Mouse (Mus musculus) ovary, postnatal 36 days (tissue): ENCODE data around the gene Rmnd5b.
A peak's percentile ranks its signal among the peaks of the same experiment; 100 is the strongest.
"Not testable (repeated sequence)": the region's sequence is repeated elsewhere in the genome, so short reads cannot be mapped to it uniquely, and the experiment has no call there.

Experiments used
- DNase-seq: peaks from one replicate; pipeline ENCODE4 v3.0.0; 2022; ENCODE audit warnings: low spot score, mixed read lengths

Gene Rmnd5b

GRCm38 (mm10) chr11:51620084-51620483, 15.6 kb downstream of the Rmnd5b start:
- DNase-seq, result no peak

GRCm38 (mm10) chr11:51619409-51620060, 16.2 kb downstream of the Rmnd5b start, which contains the start of gene Nhp2:
TSS of gene Nhp2 (plus strand) at chr11:51619735.
- DNase-seq, result peak; percentile 90

- DNase-seq, result no peak
Measured at GRCm38 (mm10) chr11:51618894-51619408, 16.7 kb downstream of the Rmnd5b start.

GRCm38 (mm10) chr11:51617693-51618092, 18.0 kb downstream of the Rmnd5b start:
- DNase-seq, result no peak

DNA sequence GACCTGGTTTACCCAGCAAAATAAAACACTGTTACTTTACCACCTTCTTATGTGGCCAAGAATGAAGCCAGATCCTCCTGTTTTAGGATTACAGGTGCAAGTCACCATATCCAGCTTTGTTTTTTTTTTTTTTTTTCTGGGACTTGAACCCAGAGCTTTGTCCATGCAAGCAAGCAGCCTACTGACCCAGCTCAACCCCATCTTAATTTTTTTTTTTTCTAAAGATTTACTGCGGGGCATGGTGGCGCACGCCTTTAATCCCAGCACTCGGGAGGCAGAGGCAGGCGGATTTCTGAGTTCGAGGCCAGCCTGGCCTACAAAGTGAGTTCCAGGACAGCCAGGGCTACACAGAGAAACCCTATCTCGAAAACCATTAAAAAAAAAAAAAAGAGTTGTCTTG, 19.6 kb downstream of the Rmnd5b start:
- not testable (repeated sequence) for DNase-seq

DNA sequence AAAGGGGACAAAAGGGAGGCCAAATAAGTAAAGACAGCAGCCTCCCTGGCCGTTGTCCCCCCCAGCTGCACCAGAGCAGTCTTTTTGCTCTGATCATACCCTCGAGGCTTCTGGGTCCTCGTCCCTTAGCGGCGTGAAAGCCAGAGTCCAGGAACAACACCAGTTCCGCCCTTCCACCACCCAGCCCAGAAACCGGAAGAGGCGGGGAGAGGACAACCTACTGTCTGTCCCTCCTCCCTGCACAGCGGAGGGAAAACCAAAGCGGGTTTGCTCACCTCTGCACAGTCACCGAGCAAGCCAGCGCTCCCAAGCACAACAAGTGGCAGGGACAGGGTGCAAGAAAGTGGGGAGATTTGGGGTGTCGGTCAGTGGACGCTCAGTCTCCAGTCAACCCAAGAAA, 20.1 kb downstream of the Rmnd5b start:
- DNase-seq, result peak; percentile 75

- DNase-seq, result no peak
Measured at GRCm38 (mm10) chr11:51615129-51615528, 20.6 kb downstream of the Rmnd5b start.

DNA sequence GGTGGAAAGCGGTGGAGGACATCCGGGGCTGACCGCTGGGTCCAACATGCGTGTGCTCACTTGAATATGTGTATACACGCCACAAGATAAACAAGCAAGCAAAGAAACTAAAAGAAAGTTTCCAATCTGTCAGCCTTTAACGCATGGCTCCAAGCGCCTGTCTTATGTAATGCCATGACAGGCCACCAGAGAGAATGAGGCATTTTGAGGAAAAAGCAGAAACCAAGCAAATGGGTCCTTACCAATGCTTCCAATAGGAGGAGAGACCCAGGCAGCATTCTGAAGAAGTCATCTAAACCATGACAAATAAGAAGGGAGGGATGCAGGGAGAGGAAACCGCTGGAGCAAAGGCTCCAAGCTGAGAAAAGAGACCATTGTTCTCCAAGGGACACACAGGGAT, 21.4 kb downstream of the Rmnd5b start:
- no peak for DNase-seq

DNA sequence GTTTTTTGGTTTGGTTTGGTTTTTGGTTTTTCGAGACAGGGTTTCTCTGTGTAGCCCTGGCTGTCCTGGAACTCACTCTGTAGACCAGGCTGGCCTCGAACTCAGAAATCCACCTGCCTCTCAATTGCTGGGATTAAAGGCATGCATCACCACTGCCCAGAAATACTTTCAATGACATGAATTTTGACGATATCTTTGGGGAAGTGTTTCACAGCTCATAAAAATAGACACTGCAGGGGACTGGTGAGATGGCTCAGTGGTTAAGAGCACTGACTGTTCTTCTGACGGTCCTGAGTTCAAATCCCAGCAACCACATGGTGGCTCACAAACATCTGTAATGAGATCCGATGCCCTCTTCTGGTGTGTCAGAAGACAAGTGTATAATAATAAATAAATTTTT, 25.8 kb downstream of the Rmnd5b start:
- DNase-seq, result not testable (repeated sequence)

DNA sequence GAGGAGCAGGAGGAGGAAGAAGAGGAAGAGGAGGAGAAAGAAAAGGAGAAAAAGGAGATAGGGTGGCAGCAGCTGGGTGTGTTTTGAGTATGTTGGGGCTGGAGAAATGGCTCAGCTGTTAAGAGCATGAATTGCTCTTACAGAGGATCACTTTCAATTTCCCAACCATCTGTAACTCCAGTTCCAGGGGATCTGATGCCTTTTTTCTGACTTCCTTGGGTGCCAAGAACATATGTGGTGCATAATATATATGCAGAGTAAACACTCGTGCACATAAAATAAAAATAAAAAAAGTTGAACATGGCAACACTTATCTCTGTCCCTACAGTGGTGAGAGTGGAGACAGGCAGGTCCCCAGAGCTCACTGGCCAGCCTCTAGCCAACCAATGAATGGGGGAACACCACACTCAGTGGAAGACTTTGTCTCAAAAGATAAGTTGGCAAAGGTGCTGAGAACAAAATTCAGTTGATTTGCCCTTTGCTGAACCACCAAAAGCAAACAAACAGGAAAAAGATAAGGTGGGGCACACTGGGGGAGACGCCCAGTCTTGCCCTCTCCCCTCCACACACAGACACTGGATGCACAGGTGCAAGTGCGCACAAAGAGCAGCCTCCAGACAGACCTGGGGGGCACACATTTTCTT, 26.3 kb downstream of the Rmnd5b start:
- no peak for DNase-seq

DNA sequence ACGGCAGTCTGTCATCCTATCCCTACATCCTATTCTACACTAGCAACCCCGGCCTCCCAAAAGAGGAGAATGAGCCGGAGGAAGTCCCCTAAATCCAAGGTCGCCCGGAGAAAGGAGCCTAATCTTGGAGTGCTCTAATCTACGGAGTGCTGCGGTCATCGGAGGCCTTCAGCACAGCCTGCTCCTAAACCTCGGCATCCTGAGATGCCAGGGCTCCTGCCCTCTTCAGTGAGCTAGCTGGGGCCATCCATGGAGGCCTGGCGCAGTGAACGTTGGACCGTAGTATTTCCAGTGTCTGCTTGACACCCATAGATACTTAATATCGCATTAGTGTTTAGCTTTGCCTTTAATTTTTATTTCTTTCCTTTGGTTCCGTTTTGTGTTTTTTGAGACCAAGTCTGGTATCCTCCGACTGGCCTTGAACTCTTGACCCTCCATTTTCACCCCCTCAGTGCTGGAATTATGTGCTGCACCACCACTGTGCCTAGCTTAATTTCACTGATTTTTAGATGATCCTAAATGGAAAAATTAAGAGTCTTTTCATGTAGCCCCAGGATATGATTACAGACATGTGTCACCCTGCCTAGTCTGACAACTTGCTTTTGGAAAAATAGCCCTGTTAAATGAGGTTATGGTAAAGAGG, 28.5 kb downstream of the Rmnd5b start:
- DNase-seq, result no peak

- peak; percentile 94 for DNase-seq
Measured at GRCm38 (mm10) chr11:51606447-51607095, 29.1 kb downstream of the Rmnd5b start, which contains the start of gene Hnrnpab. TSS of gene Hnrnpab (minus strand) at chr11:51606847.

DNA sequence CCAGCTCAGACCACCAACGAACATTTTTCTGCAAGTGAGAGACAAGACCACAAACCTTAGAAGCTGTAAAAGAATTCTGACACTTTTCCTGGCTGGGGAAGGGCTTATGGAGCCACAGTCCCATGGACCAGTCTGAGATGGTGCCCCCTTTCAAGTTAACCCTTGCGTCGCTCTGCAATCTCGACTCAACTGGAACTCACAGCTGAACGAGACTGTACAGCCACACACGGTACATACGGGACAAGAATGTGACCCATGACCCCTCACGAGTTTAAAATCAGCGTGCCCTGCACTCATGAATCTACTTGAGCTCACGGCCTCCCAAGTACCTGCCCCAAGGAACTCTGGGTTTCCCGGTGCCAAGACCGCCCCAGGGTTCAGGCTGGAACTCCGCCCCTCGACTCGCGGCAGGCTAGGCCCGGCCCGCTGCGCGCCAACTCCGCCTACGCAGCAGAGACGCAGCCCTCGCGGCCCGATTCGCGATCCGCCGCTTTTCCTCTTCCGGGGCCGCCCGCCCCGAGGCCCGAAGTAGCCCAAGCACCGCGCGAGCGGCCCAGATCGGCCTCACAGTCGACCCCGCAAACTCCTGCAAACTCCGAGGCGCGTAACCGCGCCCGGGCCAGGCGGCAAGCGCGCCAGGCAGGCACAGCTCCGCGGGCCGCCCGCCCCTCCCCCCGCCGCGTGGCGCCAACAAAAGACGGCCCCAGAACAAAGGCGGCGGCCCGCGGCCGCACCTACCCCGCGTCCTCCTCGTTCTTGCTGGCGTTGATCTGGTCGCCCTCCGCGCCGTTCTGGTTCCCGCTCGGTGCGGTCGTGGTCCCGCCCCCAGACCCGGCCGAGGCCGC, 29.9 kb downstream of the Rmnd5b start:
- DNase-seq, result peak; percentile 90

DNA sequence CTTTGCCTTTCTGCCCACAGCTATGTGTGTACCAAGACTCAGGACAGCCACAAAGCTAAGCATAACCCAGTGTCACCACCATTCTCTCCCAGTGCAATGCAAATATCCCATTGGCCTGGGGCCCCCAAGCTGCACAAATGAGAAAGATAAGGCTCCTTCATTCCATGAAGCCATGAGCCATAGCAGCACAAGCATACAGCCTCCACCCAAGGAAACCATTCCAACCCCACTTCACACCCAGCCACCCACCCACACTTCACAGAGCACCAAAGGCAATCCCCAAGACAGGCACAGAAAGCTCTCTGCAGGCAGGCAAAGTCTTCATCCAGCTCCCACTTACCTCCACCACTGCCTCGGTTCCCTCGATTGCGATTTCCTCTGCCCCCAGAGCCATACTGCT, 33.4 kb downstream of the Rmnd5b start:
- DNase-seq, result no peak

- no peak for DNase-seq
Measured at GRCm38 (mm10) chr11:51597553-51597952, 38.1 kb downstream of the Rmnd5b start.

- DNase-seq, result no peak
Measured at GRCm38 (mm10) chr11:51595459-51596083, 40.1 kb downstream of the Rmnd5b start.

DNA sequence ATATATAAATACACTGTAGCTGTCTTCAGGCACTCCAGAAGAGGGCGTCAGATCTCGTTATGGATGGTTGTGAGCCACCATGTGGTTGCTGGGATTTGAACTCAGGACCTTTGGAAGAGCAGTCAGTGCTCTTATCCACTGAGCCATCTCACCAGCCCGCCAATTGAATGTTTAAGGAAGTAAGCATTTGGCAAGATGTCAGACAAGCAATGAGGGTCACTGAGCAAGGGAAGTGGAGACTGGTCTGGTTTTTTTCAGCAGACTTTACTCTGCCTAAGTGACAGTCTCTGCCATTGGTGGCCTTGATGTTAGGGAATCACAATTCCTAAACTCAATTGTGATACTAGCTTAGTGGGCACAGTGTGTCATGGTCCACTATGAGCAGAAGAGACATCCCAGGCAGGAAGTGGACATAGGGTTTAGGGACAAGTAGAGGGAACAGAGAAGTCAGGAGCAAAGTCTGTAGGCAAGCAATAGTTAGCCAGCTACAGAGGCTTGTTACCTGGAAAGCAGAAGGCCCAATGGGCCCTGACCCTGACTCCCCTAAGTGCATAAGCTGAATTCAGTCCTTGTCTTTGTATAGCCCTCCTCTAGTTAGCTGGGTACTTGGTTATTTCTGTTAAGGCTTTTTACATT, 40.9 kb downstream of the Rmnd5b start:
- no peak for DNase-seq

DNA sequence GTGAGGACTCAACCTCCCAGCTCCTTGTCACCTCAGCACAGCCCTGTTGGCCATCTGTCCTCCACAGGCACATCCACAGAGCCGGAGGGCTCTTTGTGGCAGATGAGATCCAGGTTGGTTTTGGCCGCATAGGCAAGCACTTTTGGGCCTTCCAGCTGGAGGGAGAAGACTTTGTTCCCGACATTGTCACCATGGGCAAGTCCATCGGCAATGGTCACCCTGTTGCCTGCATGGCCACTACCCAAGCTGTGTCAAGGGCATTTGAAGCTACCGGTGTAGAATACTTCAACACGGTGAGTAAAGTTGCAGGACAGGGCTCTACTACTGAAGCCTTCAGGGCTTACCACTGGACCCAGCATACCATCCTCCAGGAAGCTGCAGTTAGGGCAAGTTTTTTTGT, 41.8 kb downstream of the Rmnd5b start:
- no peak for DNase-seq

DNA sequence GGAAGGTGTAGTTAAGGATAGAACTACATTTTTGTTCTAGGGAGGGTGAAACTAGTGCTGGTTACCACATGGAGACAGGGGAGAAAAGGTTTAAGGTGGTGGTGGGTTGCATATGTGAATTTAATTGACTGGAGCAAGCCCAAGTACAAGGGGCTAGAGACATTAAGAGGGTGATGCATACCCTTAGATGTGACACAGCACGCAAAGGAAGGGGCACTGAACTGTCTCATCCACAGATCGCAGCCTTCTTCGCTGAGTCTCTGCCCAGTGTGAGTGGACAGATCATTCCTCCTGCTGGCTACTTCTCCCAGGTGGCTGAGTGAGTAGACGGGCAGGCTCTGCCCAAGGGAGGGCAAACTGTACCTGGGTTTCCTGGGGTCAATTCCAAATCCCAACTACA, 42.3 kb downstream of the Rmnd5b start:
- no peak for DNase-seq

DNA sequence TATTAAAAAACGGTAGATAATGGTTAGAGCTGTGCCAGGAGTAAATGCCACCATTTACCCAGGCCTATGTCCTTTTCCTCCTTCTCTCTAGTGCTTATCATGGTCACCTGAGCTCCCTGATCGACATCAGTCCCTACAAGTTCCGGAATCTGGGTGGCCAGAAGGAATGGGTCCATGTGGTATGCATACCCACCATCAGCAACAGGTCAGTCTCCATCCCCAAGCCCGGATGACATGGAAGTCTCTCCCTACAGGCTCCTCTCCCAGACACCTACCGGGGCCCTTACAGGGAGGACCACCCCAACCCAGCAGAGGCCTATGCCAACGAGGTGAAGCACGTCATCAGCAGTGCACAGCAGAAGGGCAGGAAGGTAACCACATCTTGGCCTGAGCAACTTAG, 43.8 kb downstream of the Rmnd5b start:
- no peak for DNase-seq

- no peak for DNase-seq
Measured at GRCm38 (mm10) chr11:51591168-51591567, 44.5 kb downstream of the Rmnd5b start.
